Mouse (Mus musculus) heart, embryonic 10.5 days (tissue): Measurements from ENCODE around the gene Ppp6r1. TPM values are rescaled to one million over a fixed set of nuclear protein-coding genes. Genes with fewer than 3 reads are reported as not detected.
A peak's percentile ranks its signal among the peaks of the same experiment; 100 is the strongest.

Experiments used
- DNase-seq: peaks from one replicate; pipeline ENCODE4 v3.0.0-alpha.2; 2017; ENCODE audit warnings: low spot score
- H3K27ac ChIP-seq: fragments of 300-500 bp; sonication (generic); 2 replicates; pipeline ENCODE4 v1.5.1; 2016; ENCODE audit warnings: mild to moderate bottlenecking
- H3K27me3 ChIP-seq: fragments of 300-500 bp; sonication (generic); 2 replicates; pipeline ENCODE4 v1.6.1; 2016; ENCODE audit warnings: mild to moderate bottlenecking; ENCODE audit not compliant: poor library complexity, insufficient read depth, severe bottlenecking
- H3K36me3 ChIP-seq: fragments of 300-500 bp; sonication (generic); 2 replicates; pipeline ENCODE4 v1.6.1; 2016; ENCODE audit warnings: mild to moderate bottlenecking, moderate library complexity
- H3K4me1 ChIP-seq: fragments of 300-500 bp; sonication (generic); 2 replicates; pipeline ENCODE4 v1.6.1; 2016; ENCODE audit warnings: mild to moderate bottlenecking
- H3K4me3 ChIP-seq: fragments of 300-500 bp; sonication (generic); 2 replicates; pipeline ENCODE4 v1.5.1; 2016; ENCODE audit warnings: mild to moderate bottlenecking, moderate library complexity
- H3K9me3 ChIP-seq: fragments of 300-500 bp; sonication (generic); 2 replicates; pipeline ENCODE4 v1.6.1; 2016; ENCODE audit warnings: mild to moderate bottlenecking, moderate library complexity
- WGBS: fragments of 180-500 bp; shearing (Covaris S2); methylation state at CpG from one replicate; pipeline ENCODE4 v1.1.7; 2016; 5-methylcytosine and 5-hydroxymethylcytosine counted together
- polyA plus RNA-seq: library from polyadenylated mRNA; unstranded; fragments of >200 nt; fragmentation: Nextera tagmentation; extraction: Ambion mirVana; gene quantifications from 2 replicates; pipeline ENCODE4 v1.2.1, GENCODE M21; 2016

Gene Ppp6r1
- polyA plus RNA-seq, 1 experiment from 2014 or later: 16.0 TPM

GRCm38 (mm10) chr7:4629586-4629985 lies 29.2 kb downstream of the Ppp6r1 start:
- Histone ChIP-seq H3K27ac (peak overlapping the region; percentile 77), H3K27me3 (no peaks in the 10 kb centered on the region), H3K4me1 (0 out of 2 replicates have a peak, but pooled peaks cover 3% of the 10 kb centered on the region), H3K9me3 (no peaks in the 10 kb centered on the region), H3K36me3 (peaks cover 64% of the 10 kb centered on the region), H3K4me3 (peak overlapping the region; percentile 15; the same call in 1 of the 2 replicates)
- 71% methylated on average over 5 of the region's 5 CpGs for WGBS
- DNase-seq: no peak

- H3K27ac ChIP-seq: no peak overlapping the region
- 0 out of 2 replicates have a peak, but pooled peaks cover 3% of the 10 kb centered on the region for H3K4me1 ChIP-seq
- 88% methylated on average over 2 of the region's 2 CpGs for WGBS
- no peaks in the 10 kb centered on the region for H3K9me3 ChIP-seq
- peaks cover 29% of the 10 kb centered on the region for H3K36me3 ChIP-seq
- H3K27me3 ChIP-seq: no peaks in the 10 kb centered on the region
- no peak overlapping the region for H3K4me3 ChIP-seq
- no peak for DNase-seq
These were observed 32.9 kb downstream of the Ppp6r1 start for GRCm38 (mm10) chr7:4625928-4626327.

GRCm38 (mm10) chr7:4624343-4624742 lies 34.5 kb downstream of the Ppp6r1 start:
- WGBS: 29% methylated on average over 1 of the region's 1 CpGs
- H3K27me3 ChIP-seq: no peaks in the 10 kb centered on the region
- H3K4me1 ChIP-seq: no peaks in the 10 kb centered on the region
- no peak overlapping the region for H3K4me3 ChIP-seq
- DNase-seq: no peak
- no peaks in the 10 kb centered on the region for H3K9me3 ChIP-seq
- H3K36me3 ChIP-seq: peaks cover 15% of the 10 kb centered on the region
- no peak overlapping the region for H3K27ac ChIP-seq

GRCm38 (mm10) chr7:4623544-4624189 lies 35.2 kb downstream of the Ppp6r1 start:
- Histone ChIP-seq H3K9me3 (no peaks in the 10 kb centered on the region), H3K4me1 (no peaks in the 10 kb centered on the region), H3K27me3 (no peaks in the 10 kb centered on the region), H3K4me3 (no peak overlapping the region), H3K36me3 (peaks cover 9% of the 10 kb centered on the region), H3K27ac (no peak overlapping the region)
- no peak for DNase-seq
- 34% methylated on average over 4 of the region's 4 CpGs for WGBS

GRCm38 (mm10) chr7:4619979-4620378 lies 38.8 kb downstream of the Ppp6r1 start:
- no peaks in the 10 kb centered on the region for H3K9me3 ChIP-seq

GRCm38 (mm10) chr7:4613740-4614403 lies 44.9 kb downstream of the Ppp6r1 start:
- no peaks in the 10 kb centered on the region for H3K27me3 ChIP-seq
- DNase-seq: no peak
- WGBS: 66% methylated on average over 14 of the region's 14 CpGs
- no peak overlapping the region for H3K27ac ChIP-seq
- no peaks in the 10 kb centered on the region for H3K4me1 ChIP-seq
- H3K9me3 ChIP-seq: no peaks in the 10 kb centered on the region
- H3K36me3 ChIP-seq: no peaks in the 10 kb centered on the region
- H3K4me3 ChIP-seq: no peak overlapping the region

More at GRCm38 (mm10) chr7:4619979-4620378, 38.8 kb downstream of the Ppp6r1 start:
- Histone ChIP-seq H3K27ac (no peak overlapping the region), H3K4me1 (no peaks in the 10 kb centered on the region), H3K36me3 (no peaks in the 10 kb centered on the region), H3K4me3 (no peak overlapping the region), H3K27me3 (no peaks in the 10 kb centered on the region)
- 35% methylated on average over 1 of the region's 1 CpGs for WGBS
- DNase-seq: no peak

- Histone ChIP-seq H3K4me1 (no peaks in the 10 kb centered on the region), H3K27me3 (no peaks in the 10 kb centered on the region), H3K36me3 (no peaks in the 10 kb centered on the region), H3K9me3 (no peaks in the 10 kb centered on the region), H3K27ac (no peak overlapping the region), H3K4me3 (no peak overlapping the region)
- WGBS: 71% methylated on average over 1 of the region's 1 CpGs
- peak; percentile 47 for DNase-seq
These were observed 45.9 kb downstream of the Ppp6r1 start for GRCm38 (mm10) chr7:4612956-4613355.

GRCm38 (mm10) chr7:4612386-4612785 lies 46.4 kb downstream of the Ppp6r1 start:
- no peak overlapping the region for H3K27ac ChIP-seq
- no peaks in the 10 kb centered on the region for H3K4me1 ChIP-seq
- H3K27me3 ChIP-seq: no peaks in the 10 kb centered on the region
- H3K36me3 ChIP-seq: no peaks in the 10 kb centered on the region
- WGBS: 57% methylated on average over 8 of the region's 8 CpGs
- DNase-seq: peak; percentile 68
- H3K4me3 ChIP-seq: no peak overlapping the region
- no peaks in the 10 kb centered on the region for H3K9me3 ChIP-seq

- Histone ChIP-seq H3K4me3 (no peak overlapping the region), H3K9me3 (no peaks in the 10 kb centered on the region), H3K27me3 (no peaks in the 10 kb centered on the region), H3K36me3 (no peaks in the 10 kb centered on the region), H3K4me1 (no peaks in the 10 kb centered on the region), H3K27ac (no peak overlapping the region)
- 65% methylated on average over 12 of the region's 12 CpGs for WGBS
- no peak for DNase-seq
These were observed 46.9 kb downstream of the Ppp6r1 start for GRCm38 (mm10) chr7:4611921-4612341.

GRCm38 (mm10) chr7:4611511-4611910 lies 47.3 kb downstream of the Ppp6r1 start:
- DNase-seq: peak; percentile 48

GRCm38 (mm10) chr7:4608002-4608401 lies 50.8 kb downstream of the Ppp6r1 start:
- Histone ChIP-seq H3K27ac (no peak overlapping the region), H3K9me3 (no peaks in the 10 kb centered on the region), H3K4me3 (no peak overlapping the region), H3K36me3 (no peaks in the 10 kb centered on the region), H3K4me1 (no peaks in the 10 kb centered on the region), H3K27me3 (no peaks in the 10 kb centered on the region)
- peak; percentile 56 for DNase-seq
- 65% methylated on average over 5 of the region's 5 CpGs for WGBS

More at GRCm38 (mm10) chr7:4611511-4611910, 47.3 kb downstream of the Ppp6r1 start:
- Histone ChIP-seq H3K4me1 (no peaks in the 10 kb centered on the region), H3K36me3 (no peaks in the 10 kb centered on the region), H3K27ac (no peak overlapping the region), H3K27me3 (no peaks in the 10 kb centered on the region), H3K4me3 (no peak overlapping the region), H3K9me3 (no peaks in the 10 kb centered on the region)
- 73% methylated on average over 12 of the region's 12 CpGs for WGBS

GRCm38 (mm10) chr7:4603873-4604272 lies 54.9 kb downstream of the Ppp6r1 start, which contains the start of gene Ptprh:
Gene Ptprh, minus strand, starts transcription at chr7:4604041.
- Histone ChIP-seq H3K27ac (no peak within 1 kb of the TSS), H3K36me3 (no peaks in the 10 kb centered on the region), H3K9me3 (no peaks in the 10 kb centered on the region), H3K4me3 (no peak within 1 kb of the TSS), H3K4me1 (peaks cover 4% of the 10 kb centered on the region; the same call in 1 of the 2 replicates), H3K27me3 (no peaks in the 10 kb centered on the region)
- WGBS: 70% methylated on average over 6 of the region's 6 CpGs
- no peak for DNase-seq

- Histone ChIP-seq H3K27me3 (no peaks in the 10 kb centered on the region), H3K27ac (no peak overlapping the region), H3K4me3 (no peak overlapping the region), H3K9me3 (no peaks in the 10 kb centered on the region), H3K36me3 (no peaks in the 10 kb centered on the region), H3K4me1 (peaks cover 4% of the 10 kb centered on the region; the same call in 1 of the 2 replicates)
- no peak for DNase-seq
- 83% methylated on average over 6 of the region's 6 CpGs for WGBS
These were observed 55.9 kb downstream of the Ppp6r1 start for GRCm38 (mm10) chr7:4602969-4603368.
